Mouse (Mus musculus): Measurements from ENCODE around the gene Dhx57.
"Not testable (repeated sequence)": the region's sequence is repeated elsewhere in the genome, so short reads cannot be mapped to it uniquely, and the experiment has no call there.

Gene Dhx57

GRCm38 (mm10) chr17:80254421-80254820, 35.9 kb downstream of the Dhx57 start:
- DNase-seq (ENCODE audit: low spot score): no peak

GRCm38 (mm10) chr17:80252757-80253525, 37.3 kb downstream of the Dhx57 start:
- peak; percentile 35 for DNase-seq (ENCODE audit: low spot score)

- DNase-seq (ENCODE audit: low spot score): no peak
Observed at GRCm38 (mm10) chr17:80243116-80243515, 47.2 kb downstream of the Dhx57 start.

- DNase-seq (ENCODE audit: low spot score): no peak
Observed at GRCm38 (mm10) chr17:80241594-80241993, 48.7 kb downstream of the Dhx57 start.

GRCm38 (mm10) chr17:80237475-80237874, 52.8 kb downstream of the Dhx57 start:
- no peak for DNase-seq (ENCODE audit: low spot score)

GRCm38 (mm10) chr17:80236805-80237204, 53.5 kb downstream of the Dhx57 start:
- no peak for DNase-seq (ENCODE audit: low spot score)

- DNase-seq (ENCODE audit: low spot score): no peak
Observed at GRCm38 (mm10) chr17:80235477-80235876, 54.8 kb downstream of the Dhx57 start.

DNA sequence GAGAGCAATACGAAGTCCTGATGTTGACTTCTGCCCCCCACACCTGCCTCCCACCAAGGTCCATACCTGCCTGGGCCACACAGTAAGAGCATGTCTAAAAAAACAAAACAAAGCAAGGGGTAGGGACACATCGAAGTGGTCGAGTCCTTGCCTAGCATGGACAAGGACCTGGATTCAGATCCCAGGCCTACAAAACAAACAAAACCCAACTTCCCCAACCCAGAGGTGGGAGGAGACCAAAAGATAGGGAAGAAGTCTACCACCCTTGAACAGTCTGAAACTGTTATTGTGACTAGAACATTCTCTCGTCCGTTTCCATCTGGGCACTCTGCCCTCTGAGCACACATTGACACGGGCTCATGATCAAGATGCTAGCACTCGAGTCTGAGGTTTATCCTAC, 55.9 kb downstream of the Dhx57 start:
- DNase-seq (ENCODE audit: low spot score): no peak

GRCm38 (mm10) chr17:80233844-80234243, 56.4 kb downstream of the Dhx57 start:
- no peak for DNase-seq (ENCODE audit: low spot score)

DNA sequence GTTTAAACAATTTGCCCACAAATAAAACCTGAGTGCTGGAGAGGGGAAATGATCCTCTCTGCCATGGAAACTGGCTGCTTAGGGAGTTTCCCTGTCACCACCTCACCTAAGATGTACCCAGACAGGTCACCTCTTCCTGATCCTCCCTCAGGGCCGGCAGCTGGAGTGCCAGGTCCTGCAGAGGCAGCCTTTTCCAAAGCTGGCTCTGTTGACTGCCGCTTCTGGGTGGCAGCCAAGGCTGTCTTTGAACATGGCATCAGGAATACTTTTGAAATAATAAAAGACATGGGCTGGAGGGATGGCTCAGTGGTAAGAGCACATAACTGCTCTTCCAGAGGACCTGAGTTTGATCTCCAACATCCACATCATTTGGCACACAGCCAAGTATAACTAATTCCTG, 60.9 kb downstream of the Dhx57 start:
- DNase-seq (ENCODE audit: low spot score): no peak

DNA sequence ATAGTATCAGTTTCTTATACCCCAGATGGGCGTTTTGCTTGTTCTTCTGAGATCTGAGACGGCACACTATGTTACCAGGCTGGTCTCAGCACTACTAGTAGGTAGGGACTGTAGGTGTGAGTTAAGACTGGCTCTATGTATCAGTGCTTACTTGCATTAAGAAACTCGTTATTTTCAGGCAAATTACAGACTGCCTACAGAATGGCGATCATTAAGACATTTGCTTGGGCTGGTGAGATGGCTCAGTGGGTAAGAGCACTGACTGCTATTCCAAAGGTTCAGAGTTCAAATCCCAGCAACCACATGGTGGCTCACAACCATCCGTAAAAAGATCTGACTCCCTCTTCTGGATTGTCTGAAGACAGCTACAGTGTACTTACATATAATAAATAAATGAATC, 65.1 kb downstream of the Dhx57 start:
- DNase-seq (ENCODE audit: low spot score): peak; percentile 25

- DNase-seq (ENCODE audit: low spot score): peak; percentile 94
Observed at GRCm38 (mm10) chr17:80224326-80225116, 65.8 kb downstream of the Dhx57 start, which contains the start of gene Gemin6. Gemin6 (plus strand) TSS chr17:80224441.

- DNase-seq (ENCODE audit: low spot score): no peak
Observed at GRCm38 (mm10) chr17:80223829-80224228, 66.4 kb downstream of the Dhx57 start.

DNA sequence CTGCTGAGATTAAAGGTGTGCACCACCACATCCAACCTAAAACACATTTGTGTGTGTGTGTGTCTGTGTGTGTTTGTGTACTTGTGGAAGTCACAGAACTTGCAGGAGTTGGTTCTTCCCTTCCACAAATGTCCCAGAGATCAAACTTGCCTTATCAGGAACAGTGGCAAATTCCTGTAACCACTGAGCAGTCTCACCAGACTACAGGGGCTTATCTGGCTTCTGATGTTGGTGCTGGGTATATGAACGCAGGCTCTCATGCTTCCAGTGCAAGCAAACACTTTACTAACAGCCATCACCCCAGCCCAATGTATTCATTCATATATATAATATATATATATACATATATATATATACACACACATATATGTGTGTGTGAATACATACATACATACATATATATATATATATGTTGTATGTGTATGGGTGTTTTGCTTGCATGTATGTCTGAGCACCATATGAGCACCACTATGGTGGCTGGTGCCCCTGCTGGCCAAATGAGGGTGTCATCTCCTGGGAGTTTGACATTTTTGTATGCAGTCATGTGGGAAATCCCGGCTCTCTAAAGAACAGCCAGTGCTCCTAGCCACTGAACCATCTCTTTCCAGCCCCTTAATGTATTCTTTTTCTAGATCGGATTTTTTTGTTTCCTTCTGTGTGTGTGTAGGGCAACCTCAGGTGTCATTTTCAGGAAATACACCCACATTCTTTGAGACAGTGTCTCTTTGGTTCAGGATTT, 68.2 kb downstream of the Dhx57 start:
- peak; percentile 27 for DNase-seq (ENCODE audit: low spot score)

GRCm38 (mm10) chr17:80221202-80221601, 69.1 kb downstream of the Dhx57 start:
- no peak for DNase-seq (ENCODE audit: low spot score)

DNA sequence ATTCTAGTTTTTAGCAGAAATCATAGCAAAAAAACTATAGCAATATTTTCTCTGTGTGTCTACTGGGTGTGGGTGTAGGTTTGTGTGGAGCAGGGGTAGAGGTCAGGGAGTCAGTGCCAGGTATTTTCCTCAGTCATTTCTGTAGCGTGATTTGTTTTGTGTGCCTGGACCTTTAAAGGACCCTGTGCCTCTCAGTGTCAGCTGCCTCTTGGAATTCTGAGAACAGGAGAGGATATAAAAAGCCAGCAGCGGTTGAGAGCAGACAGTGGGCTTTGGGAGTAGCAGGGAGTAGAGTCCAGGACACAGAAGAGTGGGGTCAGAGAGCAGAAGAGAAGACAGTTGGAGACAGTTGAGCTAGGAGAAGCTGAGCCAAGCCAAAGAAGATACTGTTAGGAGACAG, 70.1 kb downstream of the Dhx57 start:
- no peak for DNase-seq (ENCODE audit: low spot score)

DNA sequence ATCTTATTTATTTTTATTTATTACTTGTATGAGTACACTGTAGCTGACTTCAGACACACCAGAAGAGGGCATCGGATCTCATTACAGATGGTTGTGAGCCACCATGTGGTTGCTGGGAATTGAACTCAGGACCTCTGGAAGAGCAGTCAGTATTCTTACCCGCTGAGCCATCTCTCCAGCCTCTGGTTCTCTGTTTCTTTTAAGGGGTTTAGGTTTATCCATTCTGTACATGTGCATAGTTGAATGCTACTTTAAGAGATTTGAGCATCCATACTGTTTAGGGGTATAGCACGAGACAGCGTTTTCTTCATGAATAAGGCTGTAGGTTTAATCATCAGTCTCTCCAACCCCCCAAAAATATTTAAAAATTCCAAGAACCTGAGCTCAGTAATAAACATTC, 76.3 kb downstream of the Dhx57 start:
- DNase-seq (ENCODE audit: low spot score): not testable (repeated sequence)

- peak; percentile 100 for DNase-seq (ENCODE audit: low spot score)
Observed at GRCm38 (mm10) chr17:80206671-80207581, 83.3 kb downstream of the Dhx57 start, which contains the start of the genes Srsf7 and Ttc39d. Srsf7 (minus strand) TSS chr17:80207307. Ttc39d (plus strand) TSS chr17:80207460.

- DNase-seq (ENCODE audit: low spot score): peak; percentile 84
Observed at GRCm38 (mm10) chr17:80206301-80206670, 84.0 kb downstream of the Dhx57 start.

DNA sequence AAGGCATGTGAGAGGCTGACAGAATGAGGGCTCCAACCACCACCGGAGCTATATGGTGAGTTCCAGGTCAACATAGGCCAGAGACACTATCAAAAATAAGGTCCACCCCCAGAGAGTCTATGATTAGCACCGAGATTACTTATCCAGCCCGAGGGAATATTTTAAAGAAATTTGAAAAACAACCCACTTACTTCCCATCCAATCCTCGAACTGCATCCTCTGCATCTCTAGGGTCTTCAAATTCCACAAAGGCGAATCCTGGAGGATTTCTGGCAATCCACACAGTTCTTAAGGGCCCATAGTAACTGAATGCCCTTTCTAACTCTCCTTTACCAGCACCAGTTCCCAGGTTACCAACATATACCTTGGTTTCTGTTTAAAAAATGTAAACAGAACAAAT, 84.6 kb downstream of the Dhx57 start:
- DNase-seq (ENCODE audit: low spot score): peak; percentile 49

DNA sequence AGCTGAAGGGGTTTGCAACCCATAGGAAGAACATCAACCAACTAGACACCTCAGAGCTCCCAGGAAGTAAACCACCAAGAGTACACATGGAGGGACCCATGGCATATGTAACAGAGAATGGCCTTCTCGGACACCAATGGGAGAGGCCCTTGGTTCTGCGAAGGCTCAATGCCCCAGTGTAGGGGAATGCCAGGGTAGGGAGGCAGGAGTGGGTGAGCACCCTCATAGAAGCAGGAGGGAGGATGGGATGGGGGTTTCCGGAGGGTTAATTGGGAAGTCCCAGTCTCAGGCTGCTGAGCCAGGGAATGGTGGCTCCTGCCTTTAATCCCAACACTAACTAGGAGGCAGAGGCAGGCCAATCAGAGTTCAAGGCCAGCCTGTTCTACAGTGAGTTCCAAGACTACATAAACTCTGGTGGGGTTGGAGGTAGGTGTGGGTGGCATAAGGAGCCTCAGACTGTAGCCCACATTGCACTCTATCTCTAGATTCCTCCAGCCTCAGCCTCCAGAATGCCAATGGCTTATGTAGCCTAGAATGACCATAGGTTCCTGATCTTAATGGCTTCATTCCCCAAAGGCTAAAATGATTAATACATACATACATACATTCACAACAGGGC, 91.0 kb downstream of the Dhx57 start:
- DNase-seq (ENCODE audit: low spot score): no peak

Data from MN1 (cell line).